Mouse (Mus musculus) kidney, embryonic 15.5 days (tissue): ENCODE results near the gene Retnla. TPM values are rescaled to one million over a fixed set of nuclear protein-coding genes. Genes with fewer than 3 reads are reported as not detected.
"Not testable (repeated sequence)": the region's sequence is repeated elsewhere in the genome, so short reads cannot be mapped to it uniquely, and the experiment has no call there.

Source experiments
- ATAC-seq: fragments of 200-750 bp; cut with Nextera tagmentation; replicated peaks from 2 replicates; pipeline ENCODE4 v1.8.0; 2017; ENCODE audit warnings: moderate TSS enrichment; ENCODE audit not compliant: low FRiP score
- H3K27ac ChIP-seq: fragments of 300-500 bp; sonication (generic); 2 replicates; pipeline ENCODE4 v1.5.1; 2015; ENCODE audit warnings: mild to moderate bottlenecking, inconsistent platforms
- H3K27me3 ChIP-seq: fragments of 300-500 bp; sonication (generic); 2 replicates; pipeline ENCODE4 v1.6.1; 2015; ENCODE audit warnings: inconsistent platforms
- H3K36me3 ChIP-seq: fragments of 300-500 bp; sonication (generic); 2 replicates; pipeline ENCODE4 v1.6.1; 2015; ENCODE audit warnings: inconsistent platforms
- H3K4me1 ChIP-seq: fragments of 300-500 bp; sonication (generic); 2 replicates; pipeline ENCODE4 v1.6.1; 2015; ENCODE audit warnings: inconsistent platforms
- H3K4me2 ChIP-seq: fragments of 300-500 bp; sonication (generic); 2 replicates; pipeline ENCODE4 v1.6.1; 2015; ENCODE audit warnings: moderate library complexity, mild to moderate bottlenecking, inconsistent platforms
- H3K4me3 ChIP-seq: fragments of 300-500 bp; sonication (generic); replicated peaks from 2 replicates; pipeline ENCODE4 v1.5.1; 2015; ENCODE audit warnings: mild to moderate bottlenecking, inconsistent platforms
- H3K9ac ChIP-seq: fragments of 300-500 bp; sonication (generic); 2 replicates; pipeline ENCODE4 v1.6.1; 2015; ENCODE audit warnings: mild to moderate bottlenecking, inconsistent platforms
- H3K9me3 ChIP-seq: fragments of 300-500 bp; sonication (generic); replicated peaks from 2 replicates; pipeline ENCODE4 v1.6.1; 2016; ENCODE audit warnings: inconsistent platforms
- WGBS: fragments of 180-500 bp; shearing (Covaris S2); methylation state at CpG from one replicate; pipeline ENCODE4 v1.1.7; 2015; ENCODE audit warnings: mixed read lengths; 5-methylcytosine and 5-hydroxymethylcytosine counted together
- polyA plus RNA-seq: library from polyadenylated mRNA; unstranded; fragments of >200 nt; fragmentation: Nextera tagmentation; extraction: Ambion mirVana; gene quantifications from 2 replicates; pipeline ENCODE4 v1.2.1, GENCODE M21; 2015

The Retnla gene
- polyA plus RNA-seq, 1 experiment from 2014 or later: not detected

- H3K4me2 ChIP-seq: no peak overlapping the region
- H3K9ac ChIP-seq: no peak overlapping the region
- no peaks in the 10 kb centered on the region for H3K27me3 ChIP-seq
- H3K36me3 ChIP-seq: no peaks in the 10 kb centered on the region
- no peak for ATAC-seq
- H3K9me3 ChIP-seq: no peaks in the 10 kb centered on the region
- no peak overlapping the region for H3K4me3 ChIP-seq
- 76% methylated on average over 8 of the region's 8 CpGs for WGBS
- H3K27ac ChIP-seq: no peak overlapping the region
- no peaks in the 10 kb centered on the region for H3K4me1 ChIP-seq
Measured at GRCm38 (mm10) chr16:48832055-48832454, 10.3 kb upstream of the Retnla start.

DNA sequence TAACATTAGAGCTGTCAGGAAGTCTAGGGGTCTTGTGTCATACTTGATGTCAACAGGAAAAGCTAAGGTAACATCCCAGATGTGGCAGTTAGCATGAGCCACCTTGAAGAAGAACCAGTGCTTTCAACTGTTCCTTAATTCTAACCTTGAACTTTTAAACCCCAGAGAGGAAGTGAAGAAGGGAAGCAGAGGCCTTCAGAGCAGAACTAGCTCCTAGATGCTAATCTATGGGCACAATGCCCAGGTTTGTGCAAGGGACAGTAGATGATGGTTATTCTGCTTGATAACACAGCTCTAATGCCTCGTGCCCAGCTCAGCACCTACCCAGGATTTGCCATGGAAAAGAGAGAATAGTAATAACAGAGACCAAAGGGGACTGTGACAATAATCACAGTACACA lies 8.7 kb upstream of the Retnla start:
- not testable (repeated sequence) for H3K4me1 ChIP-seq, H3K27ac ChIP-seq, H3K9me3 ChIP-seq, H3K9ac ChIP-seq, ATAC-seq, H3K27me3 ChIP-seq, H3K4me2 ChIP-seq, H3K4me3 ChIP-seq, H3K36me3 ChIP-seq
- WGBS: 62% methylated on average over 1 of the region's 1 CpGs

DNA sequence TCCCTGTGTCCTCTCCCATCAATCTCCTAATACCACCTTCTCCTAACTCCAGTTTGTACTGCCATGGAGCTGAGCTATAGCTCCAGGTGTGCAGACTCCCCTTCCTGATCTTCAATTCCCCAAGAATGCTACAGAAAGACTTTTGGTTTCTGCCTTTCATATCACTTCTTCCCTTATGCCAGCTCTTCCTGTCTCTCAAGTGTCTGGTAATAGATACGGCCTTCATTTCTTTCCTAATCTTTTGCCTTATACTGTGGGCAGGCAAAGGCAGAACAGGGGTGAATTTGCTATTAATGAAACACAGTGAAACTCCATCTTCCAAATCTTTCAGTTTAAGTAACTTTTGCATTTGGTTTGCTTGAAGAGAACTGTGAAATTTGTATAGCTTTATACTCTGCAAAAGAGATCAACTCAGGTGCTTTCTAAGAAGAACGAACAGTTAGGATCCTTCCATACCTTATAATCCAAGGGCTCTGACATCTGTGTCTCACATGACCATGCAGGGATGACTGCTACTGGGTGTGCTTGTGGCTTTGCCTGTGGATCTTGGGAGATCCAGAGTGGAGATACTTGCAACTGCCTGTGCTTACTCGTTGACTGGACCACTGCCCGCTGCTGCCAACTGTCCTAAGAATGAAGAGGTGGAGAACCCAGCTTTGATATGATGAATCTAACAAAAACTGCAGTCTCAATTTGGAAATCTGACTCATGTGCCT lies 1.5 kb downstream of the Retnla start:
- H3K4me1 ChIP-seq: no peaks in the 10 kb centered on the region
- H3K27me3 ChIP-seq: no peaks in the 10 kb centered on the region
- no peak overlapping the region for H3K4me3 ChIP-seq
- 89% methylated on average over 4 of the region's 4 CpGs for WGBS
- H3K4me2 ChIP-seq: no peak overlapping the region
- no peaks in the 10 kb centered on the region for H3K36me3 ChIP-seq
- H3K9ac ChIP-seq: no peak overlapping the region
- ATAC-seq: no peak
- no peaks in the 10 kb centered on the region for H3K9me3 ChIP-seq
- H3K27ac ChIP-seq: no peak overlapping the region

DNA sequence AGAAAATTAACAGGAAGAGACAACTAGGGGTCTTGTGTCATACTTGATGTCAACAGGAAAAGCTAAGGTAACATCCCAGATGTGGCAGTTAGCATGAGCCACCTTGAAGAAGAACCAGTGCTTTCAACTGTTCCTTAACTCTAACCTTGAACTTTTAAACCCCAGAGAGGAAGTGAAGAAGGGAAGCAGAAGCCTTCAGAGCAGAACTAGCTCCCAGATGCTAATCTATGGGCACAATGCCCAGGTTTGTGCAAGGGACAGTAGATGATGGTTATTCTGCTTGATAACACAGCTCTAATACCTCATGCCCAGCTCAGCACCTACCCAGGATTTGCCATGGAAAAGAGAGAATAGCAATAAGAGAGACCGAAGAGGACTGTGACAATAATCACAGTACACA lies 22.7 kb downstream of the Retnla start:
- not testable (repeated sequence) for H3K4me3 ChIP-seq, H3K4me1 ChIP-seq, H3K9me3 ChIP-seq, H3K9ac ChIP-seq, H3K36me3 ChIP-seq, H3K4me2 ChIP-seq, ATAC-seq, H3K27ac ChIP-seq, H3K27me3 ChIP-seq
- 93% methylated on average over 1 of the region's 1 CpGs for WGBS

- no peak overlapping the region for H3K4me2 ChIP-seq
- 58% methylated on average over 2 of the region's 2 CpGs for WGBS
- no peaks in the 10 kb centered on the region for H3K36me3 ChIP-seq
- ATAC-seq: no peak
- no peak overlapping the region for H3K4me3 ChIP-seq
- no peaks in the 10 kb centered on the region for H3K4me1 ChIP-seq
- H3K27me3 ChIP-seq: no peaks in the 10 kb centered on the region
- no peak overlapping the region for H3K27ac ChIP-seq
- H3K9me3 ChIP-seq: no peaks in the 10 kb centered on the region
- no peak overlapping the region for H3K9ac ChIP-seq
Measured at GRCm38 (mm10) chr16:48867690-48868089, 25.3 kb downstream of the Retnla start.

DNA sequence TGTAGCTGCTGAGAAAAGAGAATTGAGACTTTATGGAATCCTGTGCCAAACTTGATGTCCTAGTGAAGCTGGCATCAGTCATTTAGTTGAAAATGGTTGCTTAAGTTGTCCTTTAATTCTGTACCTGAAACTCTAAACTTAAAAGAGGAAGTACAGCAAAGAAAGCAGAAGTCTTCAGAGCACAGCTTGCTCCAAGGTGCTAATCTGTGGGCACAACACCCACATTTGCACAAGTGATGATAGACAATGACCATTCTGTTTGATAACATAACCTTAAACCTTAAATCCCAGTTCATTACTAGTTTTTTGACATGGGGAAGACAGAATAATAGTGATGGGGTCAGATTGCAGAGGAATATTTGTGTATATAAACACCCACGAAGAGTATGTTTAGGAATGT lies 26.3 kb downstream of the Retnla start:
- no peaks in the 10 kb centered on the region for H3K27me3 ChIP-seq
- no peak overlapping the region for H3K27ac ChIP-seq
- H3K9ac ChIP-seq: no peak overlapping the region
- no peak for ATAC-seq
- no peak overlapping the region for H3K4me3 ChIP-seq
- 51% methylated on average over 1 of the region's 1 CpGs for WGBS
- H3K4me1 ChIP-seq: no peaks in the 10 kb centered on the region
- no peaks in the 10 kb centered on the region for H3K9me3 ChIP-seq
- H3K36me3 ChIP-seq: no peaks in the 10 kb centered on the region
- no peak overlapping the region for H3K4me2 ChIP-seq

GRCm38 (mm10) chr16:48869671-48870070 lies 27.3 kb downstream of the Retnla start:
- Histone ChIP-seq H3K4me2 (no peak overlapping the region), H3K9me3 (no peaks in the 10 kb centered on the region), H3K4me3 (no peak overlapping the region), H3K27ac (no peak overlapping the region), H3K27me3 (no peaks in the 10 kb centered on the region), H3K36me3 (no peaks in the 10 kb centered on the region), H3K4me1 (no peaks in the 10 kb centered on the region), H3K9ac (no peak overlapping the region)
- WGBS: 66% methylated on average over 3 of the region's 3 CpGs
- ATAC-seq: no peak

DNA sequence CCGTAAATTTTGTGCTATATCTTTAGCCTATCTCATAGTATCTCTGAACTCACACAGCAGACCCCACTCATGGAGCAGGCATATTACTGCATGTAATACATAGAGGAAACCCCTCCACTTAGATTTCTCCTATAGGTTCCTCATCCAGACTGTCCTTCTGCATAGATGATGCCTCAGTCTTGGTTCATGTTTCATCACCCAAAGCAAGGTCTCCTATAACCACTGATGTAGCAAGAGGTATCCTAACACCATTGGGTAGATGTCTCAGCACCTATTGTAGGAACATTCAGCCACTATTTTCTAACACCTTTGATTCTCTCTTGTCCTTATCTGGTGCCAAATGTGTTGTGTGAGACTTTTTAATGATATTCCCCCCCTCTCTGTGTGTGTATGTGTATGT lies 29.4 kb downstream of the Retnla start:
- no peaks in the 10 kb centered on the region for H3K4me1 ChIP-seq
- H3K36me3 ChIP-seq: no peaks in the 10 kb centered on the region
- WGBS: 95% methylated on average over 1 of the region's 1 CpGs
- H3K27ac ChIP-seq: no peak overlapping the region
- no peak overlapping the region for H3K9ac ChIP-seq
- H3K4me2 ChIP-seq: no peak overlapping the region
- no peak for ATAC-seq
- H3K9me3 ChIP-seq: no peaks in the 10 kb centered on the region
- no peak overlapping the region for H3K4me3 ChIP-seq
- no peaks in the 10 kb centered on the region for H3K27me3 ChIP-seq

- H3K9me3 ChIP-seq: no peaks in the 10 kb centered on the region
- H3K36me3 ChIP-seq: no peaks in the 10 kb centered on the region
- no peaks in the 10 kb centered on the region for H3K27me3 ChIP-seq
- ATAC-seq: no peak
- no peak within 1 kb of the TSS for H3K4me3 ChIP-seq
- no peaks in the 10 kb centered on the region for H3K4me1 ChIP-seq
- H3K9ac ChIP-seq: no peak within 1 kb of the TSS
- H3K4me2 ChIP-seq: no peak within 1 kb of the TSS
- 55% methylated on average over 4 of the region's 4 CpGs for WGBS
- no peak within 1 kb of the TSS for H3K27ac ChIP-seq
Measured at GRCm38 (mm10) chr16:48872321-48872720, 30.0 kb downstream of the Retnla start, which contains the start of gene Retnlg. Gene Retnlg (plus strand): TSS chr16:48872621.

DNA sequence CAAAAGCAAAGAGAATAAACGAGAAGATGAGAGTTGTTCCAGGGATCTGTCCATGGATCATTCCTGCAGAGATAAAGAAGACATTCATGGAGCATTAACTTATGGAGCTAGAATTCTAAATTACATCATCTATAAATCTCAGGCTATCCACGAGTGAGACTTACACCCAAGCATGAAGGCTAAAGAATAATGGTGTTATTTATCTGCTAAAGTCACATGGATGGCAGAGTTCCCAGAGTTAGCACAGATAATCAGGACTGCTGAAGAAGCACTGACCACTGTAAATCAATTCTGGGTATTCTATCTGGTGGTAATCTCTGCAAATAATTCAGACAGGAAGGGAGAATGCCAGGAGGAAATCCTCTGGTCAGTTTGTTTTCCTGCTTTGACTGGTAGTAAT lies 48.4 kb downstream of the Retnla start:
- no peaks in the 10 kb centered on the region for H3K4me1 ChIP-seq
- H3K9me3 ChIP-seq: no peaks in the 10 kb centered on the region
- H3K36me3 ChIP-seq: no peaks in the 10 kb centered on the region
- no peak overlapping the region for H3K9ac ChIP-seq
- no peaks in the 10 kb centered on the region for H3K27me3 ChIP-seq
- no peak overlapping the region for H3K27ac ChIP-seq
- no peak overlapping the region for H3K4me2 ChIP-seq
- ATAC-seq: no peak
- no peak overlapping the region for H3K4me3 ChIP-seq
- 20% methylated on average over 2 of the region's 2 CpGs for WGBS

Other genes starting within 250 kb of the Retnla start
- gene Trat1, start 70.5 kb upstream of the Retnla start, polyA plus RNA-seq: not detected in 2 replicates
- not detected in 2 replicates for gene Retnlb, start 25.7 kb upstream of the Retnla start, polyA plus RNA-seq
- gene Retnlg, start 30.1 kb downstream of the Retnla start, polyA plus RNA-seq: 0.31 and 0.95 TPM in 2 replicates
- 30.9 and 31.5 TPM in 2 replicates for gene Dzip3, start 151.6 kb downstream of the Retnla start, polyA plus RNA-seq
- 25.2 and 29.0 TPM in 2 replicates for gene Cip2a, start 151.6 kb downstream of the Retnla start, polyA plus RNA-seq
- gene Myh15, start 214.9 kb downstream of the Retnla start, polyA plus RNA-seq: not detected in 2 replicates